Mouse (Mus musculus): ENCODE data around the gene Nacc1.
"Not testable (repeated sequence)": the region's sequence is repeated elsewhere in the genome, so short reads cannot be mapped to it uniquely, and the experiment has no call there.

The Nacc1 gene

GRCm38 (mm10) chr8:84698929-84699401 lies 11.3 kb upstream of the Nacc1 start:
- DNase-seq (ENCODE audit: low spot score), result peak; percentile 56

GRCm38 (mm10) chr8:84698288-84698687 lies 10.6 kb upstream of the Nacc1 start:
- no peak for DNase-seq (ENCODE audit: low spot score)

GRCm38 (mm10) chr8:84697166-84698130 lies 9.8 kb upstream of the Nacc1 start:
- no peak for DNase-seq (ENCODE audit: low spot score)

- DNase-seq (ENCODE audit: low spot score), result no peak
Observed at GRCm38 (mm10) chr8:84695140-84695539, 7.5 kb upstream of the Nacc1 start.

- no peak for DNase-seq (ENCODE audit: low spot score)
Observed at GRCm38 (mm10) chr8:84693332-84693731, 5.7 kb upstream of the Nacc1 start.

- peak; percentile 81 for DNase-seq (ENCODE audit: low spot score)
Observed at GRCm38 (mm10) chr8:84689091-84689915, 1.6 kb upstream of the Nacc1 start.

- DNase-seq (ENCODE audit: low spot score), result peak; percentile 72
Observed at GRCm38 (mm10) chr8:84687003-84687704, 508 bp downstream of the Nacc1 start.

- no peak for DNase-seq (ENCODE audit: low spot score)
Observed at GRCm38 (mm10) chr8:84686191-84687002, 1.3 kb downstream of the Nacc1 start, which contains the start of gene Trmt1. Gene Trmt1, plus strand, starts transcription at chr8:84686307.

- no peak for DNase-seq (ENCODE audit: low spot score)
Observed at GRCm38 (mm10) chr8:84684537-84684936, 3.1 kb downstream of the Nacc1 start.

GRCm38 (mm10) chr8:84682257-84682656 lies 5.4 kb downstream of the Nacc1 start:
- no peak for DNase-seq (ENCODE audit: low spot score)

GRCm38 (mm10) chr8:84681476-84681875 lies 6.2 kb downstream of the Nacc1 start:
- no peak for DNase-seq (ENCODE audit: low spot score)

- DNase-seq (ENCODE audit: low spot score), result no peak
Observed at GRCm38 (mm10) chr8:84677305-84677704, 10.4 kb downstream of the Nacc1 start.

- DNase-seq (ENCODE audit: low spot score), result not testable (repeated sequence)
Observed at GRCm38 (mm10) chr8:84670295-84671006, 17.2 kb downstream of the Nacc1 start.

GRCm38 (mm10) chr8:84668731-84669485 lies 18.8 kb downstream of the Nacc1 start:
- DNase-seq (ENCODE audit: low spot score), result no peak

GRCm38 (mm10) chr8:84668081-84668480 lies 19.6 kb downstream of the Nacc1 start:
- no peak for DNase-seq (ENCODE audit: low spot score)

GRCm38 (mm10) chr8:84665385-84665893 lies 22.2 kb downstream of the Nacc1 start:
- no peak for DNase-seq (ENCODE audit: low spot score)

- DNase-seq (ENCODE audit: low spot score), result peak; percentile 74
Observed at GRCm38 (mm10) chr8:84664566-84665384, 22.9 kb downstream of the Nacc1 start.

Measured in ovary, postnatal 36 days (tissue).